Mouse (Mus musculus) spleen, postnatal 10 days (tissue): ENCODE measurements around the gene Zfp810.

Experiments used
- DNase-seq, 2 experiments: peaks; one replicate each; pipeline ENCODE4 v3.0.0; 2021 to 2022; ENCODE audit warnings: low spot score in 2 of 2

Zfp810 gene

GRCm38 (mm10) chr9:22260092-22260422, 47.4 kb downstream of the Zfp810 start:
- DNase-seq = no peak

DNA sequence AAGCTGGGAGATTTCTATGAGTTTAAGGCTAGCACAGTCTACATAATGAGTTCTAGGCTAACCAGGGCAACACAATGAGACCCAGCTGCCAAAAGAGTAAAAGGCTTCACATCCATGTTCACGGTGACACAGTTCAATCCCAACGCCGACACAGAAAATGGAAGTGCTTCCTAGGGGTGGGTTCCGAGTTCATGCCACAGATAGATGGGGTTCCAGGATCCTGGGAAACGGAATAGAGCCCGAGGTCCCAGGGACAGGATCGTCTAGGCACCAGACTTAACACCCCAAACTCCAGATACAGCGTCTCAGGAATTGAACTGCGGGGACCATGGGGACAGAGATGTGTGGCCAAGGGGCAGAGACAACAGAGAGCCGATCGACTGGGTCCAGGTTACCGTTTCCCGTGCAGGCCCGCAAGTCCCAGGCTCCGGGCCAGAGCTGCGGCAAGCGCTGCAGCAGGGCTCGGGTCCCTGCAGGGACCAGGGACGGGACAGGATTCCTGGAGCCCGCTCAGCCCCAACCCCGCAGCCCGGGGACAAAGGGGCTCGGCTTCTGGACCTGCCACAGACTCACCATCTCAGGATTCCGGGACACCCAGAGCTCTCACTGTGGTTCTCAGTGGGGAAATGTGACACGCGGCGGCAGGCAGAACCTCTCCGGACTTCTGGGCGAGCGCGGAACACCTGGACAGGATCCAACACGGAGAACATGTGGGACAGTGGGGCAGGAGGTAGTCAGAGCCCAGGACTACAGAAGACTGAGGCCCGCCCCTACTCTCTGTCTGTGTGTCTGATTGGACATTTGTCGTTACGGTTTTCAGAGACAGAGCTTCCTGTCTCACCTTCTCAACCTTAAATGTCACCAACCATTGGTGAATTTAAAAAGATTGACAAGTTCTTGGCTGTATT, 48.0 kb downstream of the Zfp810 start, which contains the start of gene Zfp599:
Zfp599 (minus strand) TSS at position 712 of the 908 bp plus-strand sequence.
- DNase-seq = peak; percentile 56 to 66

DNA sequence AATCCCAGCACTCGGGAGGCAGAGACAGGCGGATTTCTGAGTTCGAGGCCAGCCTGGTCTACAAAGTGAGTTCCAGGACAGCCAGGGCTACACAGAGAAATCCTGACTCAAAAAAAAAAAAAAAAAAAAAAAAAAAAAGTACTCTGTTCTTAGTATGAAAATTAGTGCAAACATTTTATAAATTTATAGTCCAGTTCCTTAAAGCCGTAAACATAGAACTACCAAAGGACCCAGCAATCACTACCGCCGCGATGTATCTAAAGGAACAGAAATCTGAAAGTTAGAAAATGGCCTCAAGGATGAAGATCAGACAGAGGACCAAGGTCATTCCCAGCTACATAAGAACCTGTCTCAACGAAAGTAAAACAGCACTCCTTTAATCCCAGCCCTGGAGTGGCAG, 48.7 kb downstream of the Zfp810 start:
- no peak for DNase-seq

DNA sequence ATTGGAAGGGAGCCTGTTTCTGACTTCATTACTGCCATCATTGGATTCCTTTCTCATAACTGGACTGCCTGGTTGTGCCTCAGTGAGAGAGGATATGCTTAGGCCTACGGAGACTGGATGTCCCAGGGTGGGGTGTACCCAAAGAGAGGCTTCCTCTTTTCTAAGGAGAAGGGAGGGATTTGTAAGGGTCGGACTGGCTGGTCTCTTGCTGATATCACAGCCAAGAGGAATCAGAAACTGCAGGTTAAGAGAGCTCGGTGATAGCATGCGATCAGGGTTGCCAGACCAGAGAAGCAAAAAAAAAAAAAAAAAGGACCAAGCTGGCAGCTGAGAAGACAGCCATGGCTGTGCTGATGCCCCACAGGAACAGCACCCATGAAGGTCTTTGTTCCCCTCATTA, 50.9 kb downstream of the Zfp810 start:
- DNase-seq = no peak

DNA sequence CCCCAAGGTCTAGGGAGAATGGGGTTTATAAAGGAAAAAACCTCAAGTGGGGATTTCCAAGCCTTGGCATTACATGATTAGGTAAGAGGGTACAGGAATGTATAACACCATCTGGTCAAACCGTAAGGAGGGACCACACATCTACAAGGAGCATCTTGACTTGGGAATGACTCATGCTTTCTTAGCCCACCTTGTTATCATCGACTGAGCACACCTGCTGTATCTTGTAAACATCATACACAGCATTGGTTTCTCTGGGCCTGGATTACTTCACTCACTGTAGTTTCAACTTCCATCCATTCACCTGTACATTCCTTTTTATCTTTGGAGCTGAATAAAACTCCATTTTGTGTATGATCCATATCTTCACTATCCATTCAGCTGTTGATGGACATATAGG, 63.2 kb downstream of the Zfp810 start:
- no peak for DNase-seq

- no peak for DNase-seq
Measured at GRCm38 (mm10) chr9:22240001-22240400, 67.4 kb downstream of the Zfp810 start.

GRCm38 (mm10) chr9:22230556-22230955, 76.9 kb downstream of the Zfp810 start:
- DNase-seq = no peak

- no peak for DNase-seq
Measured at GRCm38 (mm10) chr9:22230061-22230460, 77.4 kb downstream of the Zfp810 start.

DNA sequence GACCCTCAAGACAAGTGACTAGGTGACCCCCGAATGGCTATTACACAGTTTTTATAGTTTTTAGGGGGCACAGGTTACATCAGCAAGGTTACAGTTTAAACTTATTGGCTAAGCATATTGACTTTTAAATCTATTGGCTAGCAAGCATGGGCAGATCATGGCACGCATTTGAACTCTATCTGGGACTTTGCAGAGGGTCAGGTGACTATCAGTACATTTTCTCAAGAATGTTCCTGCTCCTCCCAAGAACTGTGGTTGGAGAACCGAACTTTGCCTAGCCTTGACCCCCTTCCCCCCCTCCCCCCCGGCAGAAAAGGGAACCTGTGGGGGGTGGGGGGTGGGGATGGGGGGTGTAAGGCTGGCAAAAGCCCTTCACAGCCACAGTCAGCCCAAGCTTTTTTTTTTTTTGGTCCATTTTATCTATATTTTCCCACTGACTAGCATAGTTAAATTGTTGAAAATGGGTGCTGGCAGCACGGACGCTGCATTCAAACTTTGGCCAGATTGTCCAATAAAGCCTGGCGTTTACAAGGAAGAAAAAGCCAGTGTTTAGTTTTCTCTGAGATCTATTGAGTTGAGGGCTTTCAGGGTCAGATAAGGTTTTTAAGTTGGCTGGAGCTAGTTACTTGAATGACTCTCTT, 77.9 kb downstream of the Zfp810 start:
- no peak for DNase-seq

GRCm38 (mm10) chr9:22226846-22227245, 80.6 kb downstream of the Zfp810 start:
- DNase-seq = peak in 1 of 2 experiments; percentile 19
